Mouse (Mus musculus) embryo, embryonic 10.5 days (tissue): ENCODE measurements around the gene Prkaa2.
"Not testable (repeated sequence)": the region's sequence is repeated elsewhere in the genome, so short reads cannot be mapped to it uniquely, and the experiment has no call there.

Experiments used
- DNase-seq: peaks from one replicate; pipeline ENCODE4 v3.0.0-alpha.2; 2015; ENCODE audit warnings: low spot score

Gene Prkaa2

DNA sequence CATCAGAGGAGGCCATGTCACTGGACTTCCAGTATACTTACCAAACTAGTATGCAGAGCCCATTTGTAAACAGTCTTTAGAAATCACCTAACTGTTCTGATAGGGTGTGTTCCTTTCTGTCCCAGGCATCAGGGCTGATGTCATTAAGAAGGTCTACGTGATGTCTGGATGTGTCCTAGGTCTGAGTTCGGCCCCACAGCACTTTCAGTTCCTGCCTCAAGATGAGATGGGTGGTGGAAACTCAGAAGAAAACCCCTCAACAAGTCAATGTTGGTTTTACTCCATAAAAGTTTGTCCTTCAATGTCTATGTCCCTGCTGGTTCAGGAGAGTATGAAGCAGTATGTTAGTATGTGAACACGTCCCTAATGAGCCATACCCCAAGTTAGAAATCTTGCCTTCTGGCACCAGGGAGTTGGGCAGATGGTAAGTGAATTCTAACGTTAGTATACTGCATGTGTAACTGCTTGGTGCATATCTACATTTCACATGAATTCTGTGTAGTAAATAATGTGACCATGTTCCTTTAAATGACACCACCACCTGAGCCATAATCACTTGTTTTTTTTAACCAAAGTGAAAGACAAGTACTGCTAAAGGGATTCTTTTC is 93.6 kb downstream of the Prkaa2 start:
- no peak for DNase-seq

DNA sequence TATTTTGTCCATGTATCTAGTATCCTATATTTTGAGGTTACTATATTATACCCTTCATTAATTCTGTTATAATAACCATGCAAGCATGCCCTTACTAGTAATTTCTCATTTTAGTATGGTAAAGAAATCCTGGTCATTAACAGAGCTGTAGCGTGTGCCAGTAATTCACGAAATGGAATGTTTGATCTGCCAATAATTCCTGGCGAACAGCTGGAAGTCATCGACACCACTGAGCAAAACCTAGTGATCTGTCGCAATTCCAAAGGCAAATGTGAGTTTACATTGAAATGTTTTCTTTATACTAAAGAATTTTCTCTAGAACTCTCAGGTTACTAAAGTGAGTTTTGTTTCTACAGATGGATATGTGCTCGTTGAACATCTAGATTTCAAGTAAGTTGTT is 94.2 kb downstream of the Prkaa2 start:
- DNase-seq: no peak

DNA sequence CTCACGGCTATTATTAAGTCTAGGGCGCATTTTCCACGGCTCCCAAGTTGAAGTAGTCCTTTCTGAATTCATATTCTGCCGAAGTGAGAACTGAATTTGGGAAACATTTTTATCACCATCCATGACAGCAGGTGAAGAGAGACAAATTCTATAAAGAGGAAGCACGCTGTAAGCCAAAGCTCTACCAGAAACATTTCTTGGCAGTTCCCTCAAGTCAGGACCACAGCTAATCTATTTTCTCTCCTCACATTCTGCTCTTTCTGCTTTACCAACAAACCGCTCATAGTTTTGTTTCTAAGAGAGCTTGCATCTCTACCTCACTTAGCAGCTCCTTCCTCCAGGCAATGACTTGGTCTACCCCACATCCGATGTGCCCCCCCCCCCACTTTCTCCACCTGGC is 96.0 kb downstream of the Prkaa2 start:
- DNase-seq: no peak

DNA sequence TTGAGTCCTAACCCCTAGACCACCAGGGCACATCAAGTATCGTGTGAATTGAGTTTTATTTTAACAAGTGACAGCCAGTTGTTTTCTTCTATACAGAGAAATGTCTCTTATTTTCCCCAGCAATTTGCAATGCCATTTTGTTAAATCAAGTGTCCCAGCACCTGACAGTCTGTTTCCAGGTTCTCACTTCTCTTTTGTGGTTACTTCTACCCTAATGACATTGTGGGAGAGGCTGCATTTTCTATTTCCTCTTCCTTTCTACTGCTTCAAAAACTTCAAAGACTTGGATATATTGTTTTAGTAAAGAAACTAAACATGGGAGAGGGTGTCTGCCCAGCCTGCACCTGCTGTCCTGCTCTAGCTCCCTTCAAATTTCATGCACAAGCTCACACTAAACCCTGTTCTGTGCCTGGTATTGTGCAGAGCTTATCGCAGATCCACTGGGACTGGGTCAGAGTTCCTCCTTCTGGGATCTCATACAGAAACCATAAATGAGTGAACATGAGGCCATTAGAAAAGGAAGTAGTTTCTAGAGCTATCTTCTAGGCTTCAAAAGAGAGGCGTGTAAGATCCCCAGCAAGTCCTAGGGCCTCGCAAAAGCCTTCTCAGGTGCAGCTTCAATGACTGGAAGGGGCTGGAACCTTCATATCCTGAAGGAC is 102.2 kb downstream of the Prkaa2 start:
- DNase-seq: no peak

DNA sequence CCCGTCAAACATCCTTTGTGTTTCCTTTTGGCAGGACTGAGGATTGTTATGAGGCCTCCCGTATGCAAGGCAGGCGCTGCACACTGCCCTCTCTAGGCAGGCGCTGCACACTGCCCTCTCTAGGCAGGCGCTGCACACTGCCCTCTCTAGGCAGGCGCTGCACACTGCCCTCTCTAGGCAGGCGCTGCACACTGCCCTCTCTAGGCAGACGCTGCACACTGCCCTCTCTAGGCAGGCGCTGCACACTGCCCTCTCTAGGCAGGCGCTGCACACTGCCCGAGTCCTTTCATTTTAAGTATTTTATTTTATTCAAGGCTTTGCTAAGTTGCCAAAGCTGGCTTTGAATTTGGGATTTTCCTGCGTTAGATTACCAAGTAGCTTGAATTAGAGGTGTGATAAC is 105.0 kb downstream of the Prkaa2 start:
- DNase-seq: not testable (repeated sequence)

DNA sequence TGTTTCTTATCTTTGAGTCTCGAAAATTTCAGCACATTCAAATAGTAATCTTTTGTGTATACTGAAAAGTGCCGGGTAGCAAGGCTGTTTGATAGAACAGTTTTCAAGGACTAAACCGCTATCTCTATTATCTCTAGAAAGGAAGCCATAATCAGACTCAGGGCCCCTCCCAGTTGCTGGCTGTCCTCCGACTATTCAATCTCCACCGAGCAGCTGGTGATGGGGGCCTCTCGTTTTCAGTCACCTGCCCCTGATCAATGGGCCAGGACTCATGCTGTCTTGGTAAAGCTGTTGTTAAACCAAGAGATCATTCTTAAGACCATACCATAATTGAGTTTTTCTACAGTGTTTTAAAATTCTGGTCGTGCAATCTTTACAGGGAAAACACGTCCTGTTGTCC is 105.6 kb downstream of the Prkaa2 start:
- no peak for DNase-seq

DNA sequence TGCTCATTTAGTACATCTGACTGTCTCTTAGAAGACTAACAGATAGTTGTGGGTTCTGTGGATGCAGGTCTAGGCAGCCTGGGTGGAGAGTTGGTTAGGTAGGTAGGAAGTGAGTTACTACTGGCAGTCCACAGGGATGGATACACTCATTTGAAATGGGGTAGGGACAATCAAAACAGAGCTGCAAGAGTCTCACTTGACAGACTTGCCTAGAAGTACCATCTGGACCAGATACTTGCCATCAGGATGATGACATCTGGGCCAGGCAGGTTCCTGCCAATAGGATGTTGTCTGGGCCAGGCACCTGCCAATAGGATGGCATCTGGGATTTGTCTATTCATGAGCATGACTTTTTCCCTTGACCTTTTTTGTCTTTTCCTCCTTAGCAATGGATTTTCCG is 108.0 kb downstream of the Prkaa2 start:
- no peak for DNase-seq

DNA sequence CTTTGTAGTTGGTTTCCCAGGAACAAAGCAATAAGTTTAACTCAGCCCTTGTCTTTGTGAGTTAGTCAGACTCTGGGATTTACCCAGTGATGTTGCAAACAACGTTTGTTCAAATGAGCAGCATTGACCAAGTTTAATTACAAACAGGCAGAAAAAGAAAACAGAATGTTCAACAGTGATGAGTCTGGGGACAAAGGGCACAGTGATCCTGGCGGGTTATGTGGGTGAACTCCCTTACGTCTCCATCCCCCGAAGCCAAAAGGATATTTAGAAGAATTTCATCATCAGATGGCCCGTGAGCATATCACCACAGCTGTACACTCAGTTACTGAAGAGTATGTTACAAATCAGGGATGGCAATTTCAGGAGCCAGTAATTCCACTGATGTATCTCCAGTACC is 110.0 kb downstream of the Prkaa2 start:
- no peak for DNase-seq

DNA sequence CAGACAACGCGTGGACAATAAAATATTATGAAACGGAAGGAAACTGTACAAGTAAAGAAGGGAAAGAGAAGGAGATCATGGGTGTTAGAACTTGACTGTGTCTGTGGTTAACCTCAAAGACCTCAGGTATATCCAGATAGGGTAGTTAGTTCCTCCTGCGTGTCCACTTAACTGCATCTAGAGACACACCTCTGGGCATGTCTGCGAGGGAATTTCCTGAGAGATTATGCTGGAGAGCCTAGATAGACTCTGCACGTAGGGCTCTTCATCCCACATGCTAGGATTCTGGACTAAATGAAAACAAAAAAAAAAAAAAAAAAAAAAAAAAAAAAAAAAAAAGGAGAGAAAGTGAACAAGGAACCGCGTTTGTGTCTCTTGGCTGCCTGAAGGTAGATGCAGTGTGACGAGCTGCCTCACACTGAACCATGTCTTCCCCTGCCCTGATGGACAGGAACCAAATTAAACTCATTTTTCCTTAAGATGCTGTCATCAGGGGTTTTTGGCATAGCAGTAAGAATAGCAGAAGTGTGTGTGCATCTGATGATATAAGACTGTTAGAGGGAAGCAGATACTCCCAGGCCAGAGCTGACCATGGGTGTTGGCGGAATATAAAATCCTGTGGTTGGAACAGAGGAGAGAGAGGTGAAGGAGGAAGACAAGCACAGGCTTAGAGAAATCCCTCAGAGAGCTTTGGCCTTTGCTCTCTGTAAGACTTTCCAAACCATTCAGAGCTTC is 116.4 kb downstream of the Prkaa2 start:
- no peak for DNase-seq

DNA sequence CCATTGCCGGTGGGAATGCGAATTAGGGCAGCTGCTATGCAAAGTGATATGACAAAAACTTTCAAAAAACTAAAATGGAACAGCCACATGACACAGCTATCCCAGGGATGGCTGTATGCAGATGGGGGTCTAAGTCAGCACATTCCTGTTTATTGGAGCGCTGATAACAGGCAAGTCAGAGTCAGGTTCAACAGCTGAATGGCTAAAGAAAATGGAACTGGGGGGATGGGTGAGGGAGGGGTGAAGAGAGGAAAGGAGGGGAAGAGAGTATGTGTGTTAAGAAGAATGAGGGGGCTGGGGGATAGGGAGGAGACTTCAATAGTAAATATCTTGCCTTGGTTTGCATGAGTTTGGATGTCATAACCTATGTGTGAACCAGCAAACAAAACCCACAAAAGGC is 117.4 kb downstream of the Prkaa2 start:
- DNase-seq: no peak

DNA sequence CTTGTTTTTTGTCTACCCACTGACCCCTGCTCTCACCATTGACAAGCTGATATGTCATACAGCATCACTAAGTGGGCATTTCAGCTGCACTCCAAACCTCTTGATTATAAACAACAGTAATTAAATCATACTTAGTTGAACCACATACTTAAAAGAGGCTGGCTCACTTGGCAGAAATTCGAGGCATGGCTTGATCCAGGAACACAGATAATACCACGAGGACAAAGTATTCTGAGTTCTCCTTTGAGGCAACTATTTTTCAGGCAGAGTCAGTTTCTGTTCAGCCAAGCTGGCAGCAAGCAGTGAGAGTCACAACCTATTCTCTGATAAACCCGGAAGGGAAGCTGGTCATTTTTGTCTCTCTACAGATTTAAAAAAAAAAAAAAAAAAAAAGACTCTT is 119.0 kb downstream of the Prkaa2 start:
- DNase-seq: no peak

DNA sequence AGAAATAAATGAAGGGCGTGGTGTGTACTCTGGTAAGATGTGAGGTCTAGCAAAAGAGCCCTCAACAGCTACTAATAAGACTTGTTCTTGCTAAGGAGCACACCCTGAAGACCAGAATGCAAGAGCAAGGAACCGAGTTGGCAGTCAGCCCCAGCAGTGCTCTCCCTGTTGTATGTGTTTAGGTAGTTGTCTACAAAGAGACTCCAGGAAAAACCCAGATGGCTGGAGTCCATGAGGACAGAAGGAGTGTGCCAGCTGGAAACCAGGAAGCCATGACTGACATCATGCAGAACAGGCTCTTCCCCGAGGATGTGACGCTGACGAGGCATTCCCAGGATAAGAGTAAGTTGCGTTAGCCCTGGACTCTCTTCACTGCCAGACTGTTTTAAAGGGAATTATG is 119.7 kb downstream of the Prkaa2 start:
- no peak for DNase-seq

DNA sequence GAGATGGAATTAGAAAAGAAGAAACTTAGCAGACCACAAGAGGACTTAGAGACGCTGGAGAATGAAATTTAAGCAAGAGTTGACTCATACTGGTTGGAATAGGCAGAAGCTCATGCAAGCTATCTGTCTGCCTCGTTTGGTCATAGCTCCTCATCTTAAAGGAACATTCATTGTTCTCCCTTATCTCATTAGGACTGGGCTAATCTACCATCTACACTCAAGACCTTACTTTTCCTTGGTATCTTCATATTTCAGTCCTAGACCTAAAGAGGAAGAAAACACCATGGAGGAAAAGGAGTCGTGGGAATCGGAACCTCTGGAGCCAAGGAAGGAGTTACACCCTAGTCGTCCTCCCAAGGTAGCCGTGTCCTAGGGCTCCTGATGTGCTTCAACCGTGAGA is 121.0 kb downstream of the Prkaa2 start:
- no peak for DNase-seq

DNA sequence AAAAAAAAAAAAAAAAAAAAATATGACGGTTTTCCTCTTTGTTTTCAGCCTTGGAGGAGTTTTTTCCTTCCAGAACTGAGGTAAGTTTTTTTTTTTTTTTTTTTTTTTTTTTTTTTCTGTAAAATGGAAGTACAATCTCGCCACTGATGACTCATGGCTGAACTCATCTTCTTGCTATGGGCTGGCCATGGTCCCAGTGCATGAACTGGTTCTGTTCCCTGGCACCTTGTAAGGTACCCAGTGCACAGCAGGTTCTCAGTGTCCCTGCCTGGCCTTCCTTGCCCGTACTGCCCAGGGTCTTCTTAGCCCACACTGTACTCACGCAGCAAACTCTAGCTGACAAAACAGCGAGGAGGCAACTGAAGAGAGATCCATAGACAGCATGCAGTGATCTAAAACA is 121.6 kb downstream of the Prkaa2 start:
- DNase-seq: no peak

DNA sequence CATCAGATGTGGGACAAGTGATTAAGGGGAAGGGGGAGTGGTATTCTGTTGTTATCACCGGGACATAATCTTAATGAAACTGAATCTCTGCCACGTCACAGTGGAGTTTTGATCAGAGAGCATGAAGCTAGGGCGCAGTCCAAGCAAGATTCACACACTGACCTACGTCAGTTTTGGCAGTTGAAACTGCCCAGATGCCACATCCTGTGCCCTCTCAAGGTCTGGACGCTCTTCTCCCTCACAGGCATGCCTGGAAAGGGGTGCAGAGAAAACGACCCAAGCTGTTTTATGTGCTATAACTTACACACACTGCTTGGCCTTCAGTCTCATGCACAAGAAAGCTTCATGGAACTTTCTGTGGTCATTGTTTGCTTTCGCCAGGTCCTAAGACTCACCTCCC is 122.1 kb downstream of the Prkaa2 start:
- no peak for DNase-seq

DNA sequence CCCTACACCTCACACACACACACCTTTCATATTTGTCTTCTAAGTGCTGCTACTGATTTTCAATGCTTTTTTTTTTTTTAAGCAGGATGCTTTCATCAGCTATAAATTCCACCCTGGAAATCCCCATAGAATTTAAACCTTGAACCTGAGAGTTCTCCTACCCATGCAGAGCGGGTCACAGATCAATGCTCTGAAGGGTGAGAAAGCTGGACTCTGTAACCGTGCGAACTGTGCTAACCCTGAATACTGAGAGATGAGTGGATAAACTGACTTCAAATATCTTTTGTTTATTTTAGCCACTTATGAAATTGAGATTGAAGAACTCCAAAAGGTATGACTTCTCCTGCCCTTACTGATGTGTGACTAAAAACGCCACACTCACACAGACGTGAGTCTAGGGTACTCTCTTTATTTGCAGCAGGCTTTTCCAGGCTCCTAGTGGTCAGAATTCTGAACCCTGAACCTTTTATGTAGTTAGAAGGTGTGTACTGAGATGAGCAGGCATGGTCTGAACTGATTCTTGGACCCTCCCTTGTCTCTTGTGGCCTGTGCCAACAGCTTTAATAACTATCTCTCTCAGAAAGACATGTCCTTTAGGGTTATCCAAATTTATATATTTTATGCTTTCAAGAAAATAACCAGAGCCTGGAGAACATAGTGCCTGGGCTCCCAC is 123.6 kb downstream of the Prkaa2 start:
- DNase-seq: no peak
